Mouse (Mus musculus) hindbrain, embryonic 12.5 days (tissue): ENCODE data around the gene Btg3. TPM values are rescaled to one million over a fixed set of nuclear protein-coding genes. Genes with fewer than 3 reads are reported as not detected.
A peak's percentile ranks its signal among the peaks of the same experiment; 100 is the strongest.

ENCODE experiments used
- ATAC-seq: fragments of 200-750 bp; cut with Nextera tagmentation; 2 replicates; pipeline ENCODE4 v1.8.0; 2017; ENCODE audit warnings: moderate TSS enrichment; ENCODE audit not compliant: low FRiP score
- H3K27ac ChIP-seq: fragments of 300-500 bp; sonication (generic); 2 replicates; pipeline ENCODE4 v1.5.1; 2016; ENCODE audit warnings: mild to moderate bottlenecking
- H3K27me3 ChIP-seq: fragments of 300-500 bp; sonication (generic); 2 replicates; pipeline ENCODE4 v1.6.1; 2016; ENCODE audit warnings: mild to moderate bottlenecking
- H3K36me3 ChIP-seq: fragments of 300-500 bp; sonication (generic); 2 replicates; pipeline ENCODE4 v1.6.1; 2016; ENCODE audit warnings: mild to moderate bottlenecking
- H3K4me1 ChIP-seq: fragments of 300-500 bp; sonication (generic); 2 replicates; pipeline ENCODE4 v1.6.1; 2016
- H3K4me2 ChIP-seq: fragments of 300-500 bp; sonication (generic); replicated peaks from 2 replicates; pipeline ENCODE4 v1.6.1; 2016; ENCODE audit warnings: mild to moderate bottlenecking
- H3K4me3 ChIP-seq: fragments of 300-500 bp; sonication (generic); 2 replicates; pipeline ENCODE4 v1.5.1; 2016; ENCODE audit warnings: mild to moderate bottlenecking
- H3K9ac ChIP-seq: fragments of 300-500 bp; sonication (generic); 2 replicates; pipeline ENCODE4 v1.6.1; 2016; ENCODE audit warnings: mild to moderate bottlenecking, moderate library complexity
- H3K9me3 ChIP-seq: fragments of 300-500 bp; sonication (generic); replicated peaks from 2 replicates; pipeline ENCODE4 v1.6.1; 2016; ENCODE audit warnings: mild to moderate bottlenecking
- WGBS: fragments of 180-500 bp; shearing (Covaris S2); methylation state at CpG from one replicate; pipeline ENCODE4 v1.1.7; 2016; 5-methylcytosine and 5-hydroxymethylcytosine counted together
- polyA plus RNA-seq: library from polyadenylated mRNA; unstranded; fragments of >200 nt; fragmentation: Nextera tagmentation; extraction: Ambion mirVana; gene quantifications from 2 replicates; pipeline ENCODE4 v1.2.1, GENCODE M21; 2016

The Btg3 gene
- polyA plus RNA-seq, 1 experiment from 2014 or later, result 41.6 TPM

DNA sequence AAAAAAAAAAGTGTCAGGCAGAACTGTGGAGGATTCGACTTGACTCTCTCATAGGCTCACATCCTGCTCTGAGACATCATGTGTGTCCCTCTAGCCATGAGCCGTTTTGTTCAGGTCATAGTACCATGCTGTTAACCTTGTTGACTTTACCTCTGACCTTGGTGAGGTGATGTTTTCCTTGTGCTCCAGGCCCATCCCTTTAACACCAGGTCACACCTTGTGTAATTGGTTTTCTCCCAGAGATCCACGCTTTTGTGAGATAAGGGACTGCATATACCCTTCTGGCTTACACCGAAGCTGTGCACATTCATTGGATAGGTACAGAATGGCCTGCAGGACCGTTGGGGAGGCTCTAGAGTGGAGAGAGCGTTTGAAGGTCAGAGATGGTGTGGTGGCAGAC is 67.7 kb downstream of the Btg3 start:
- Histone ChIP-seq H3K27ac (no peak overlapping the region), H3K4me1 (peaks cover 43% of the 10 kb centered on the region), H3K4me2 (no peak overlapping the region), H3K36me3 (peaks cover 6% of the 10 kb centered on the region; the same call in 1 of the 2 replicates), H3K4me3 (no peak overlapping the region), H3K27me3 (no peaks in the 10 kb centered on the region), H3K9ac (no peak overlapping the region), H3K9me3 (no peaks in the 10 kb centered on the region)
- 87% methylated on average over 6 of the region's 6 CpGs for WGBS
- no peak for ATAC-seq

GRCm38 (mm10) chr16:78307476-78308192 is 69.4 kb downstream of the Btg3 start:
- Histone ChIP-seq H3K9ac (no peak overlapping the region), H3K9me3 (no peaks in the 10 kb centered on the region), H3K27me3 (no peaks in the 10 kb centered on the region), H3K27ac (no peak overlapping the region), H3K4me1 (peaks cover 42% of the 10 kb centered on the region), H3K36me3 (peaks cover 6% of the 10 kb centered on the region; the same call in 1 of the 2 replicates), H3K4me2 (no peak overlapping the region), H3K4me3 (no peak overlapping the region)
- ATAC-seq, result no peak
- WGBS, result 96% methylated on average over 16 of the region's 16 CpGs

DNA sequence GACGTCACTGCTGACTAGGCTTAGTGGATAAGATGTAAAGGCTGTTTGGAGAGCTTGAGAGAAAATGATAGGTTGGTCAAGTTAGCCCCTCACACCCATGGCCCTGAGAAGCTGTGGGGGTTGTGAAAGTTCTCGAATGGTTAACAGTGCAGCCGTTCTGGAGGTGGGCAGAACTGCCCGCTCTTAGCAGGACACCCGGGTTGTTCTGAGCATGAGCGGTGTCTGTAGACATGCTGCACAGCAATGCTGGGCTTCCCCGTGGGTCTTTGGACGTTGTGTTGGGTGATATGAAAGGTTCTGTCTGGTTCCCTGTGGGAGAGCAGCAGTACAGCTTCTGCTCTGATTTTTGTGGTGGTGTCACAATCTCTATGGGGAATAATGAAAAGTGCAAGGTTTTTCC is 70.4 kb downstream of the Btg3 start:
- Histone ChIP-seq H3K9ac (no peak overlapping the region), H3K36me3 (peaks cover 6% of the 10 kb centered on the region; the same call in 1 of the 2 replicates), H3K4me1 (peaks cover 32% of the 10 kb centered on the region), H3K27ac (no peak overlapping the region), H3K9me3 (no peaks in the 10 kb centered on the region), H3K27me3 (no peaks in the 10 kb centered on the region), H3K4me3 (no peak overlapping the region), H3K4me2 (no peak overlapping the region)
- WGBS, result 82% methylated on average over 8 of the region's 8 CpGs
- no peak for ATAC-seq

- ATAC-seq, result no peak
- Histone ChIP-seq H3K4me3 (no peak overlapping the region), H3K27me3 (no peaks in the 10 kb centered on the region), H3K9me3 (no peaks in the 10 kb centered on the region), H3K9ac (no peak overlapping the region), H3K4me2 (no peak overlapping the region), H3K27ac (no peak overlapping the region), H3K4me1 (peaks cover 34% of the 10 kb centered on the region), H3K36me3 (peaks cover 6% of the 10 kb centered on the region; the same call in 1 of the 2 replicates)
- 85% methylated on average over 12 of the region's 12 CpGs for WGBS
Measured at GRCm38 (mm10) chr16:78305606-78306100, 71.3 kb downstream of the Btg3 start.

GRCm38 (mm10) chr16:78302678-78303050 is 74.3 kb downstream of the Btg3 start:
- Histone ChIP-seq H3K4me3 (peak overlapping the region; percentile 87), H3K4me1 (peaks cover 31% of the 10 kb centered on the region), H3K9ac (peak overlapping the region; percentile 89), H3K27ac (peak overlapping the region; percentile 41; the same call in 1 of the 2 replicates), H3K27me3 (no peaks in the 10 kb centered on the region), H3K4me2 (peak overlapping the region; percentile 69), H3K36me3 (peaks cover 3% of the 10 kb centered on the region; the same call in 1 of the 2 replicates), H3K9me3 (no peaks in the 10 kb centered on the region; the same call in 1 of the 2 replicates)
- peak; percentile 30; the same call in 1 of the 2 replicates for ATAC-seq
- 2% methylated on average over 10 of the region's 10 CpGs for WGBS

GRCm38 (mm10) chr16:78301831-78302677 is 74.9 kb downstream of the Btg3 start:
- Histone ChIP-seq H3K4me3 (peak overlapping the region; percentile 87), H3K4me1 (peaks cover 29% of the 10 kb centered on the region), H3K36me3 (peaks cover 3% of the 10 kb centered on the region; the same call in 1 of the 2 replicates), H3K9ac (peak overlapping the region; percentile 89), H3K4me2 (peak overlapping the region; percentile 69), H3K27ac (peak overlapping the region; percentile 94), H3K9me3 (no peaks in the 10 kb centered on the region; the same call in 1 of the 2 replicates), H3K27me3 (no peaks in the 10 kb centered on the region; the same call in 1 of the 2 replicates)
- WGBS, result under 1% methylated on average over 61 of the region's 65 CpGs
- ATAC-seq, result peak; percentile 70

GRCm38 (mm10) chr16:78301183-78301830 is 75.7 kb downstream of the Btg3 start, which contains the start of gene Cxadr:
Gene Cxadr, plus strand, starts transcription at chr16:78301489.
- Histone ChIP-seq H3K27ac (peak within 1 kb of the TSS; percentile 94), H3K27me3 (no peaks in the 10 kb centered on the region; the same call in 1 of the 2 replicates), H3K4me2 (peak within 1 kb of the TSS; percentile 69), H3K36me3 (peaks cover 3% of the 10 kb centered on the region; the same call in 1 of the 2 replicates), H3K4me1 (peaks cover 26% of the 10 kb centered on the region), H3K9ac (peak within 1 kb of the TSS; percentile 89), H3K9me3 (no peaks in the 10 kb centered on the region; the same call in 1 of the 2 replicates), H3K4me3 (peak within 1 kb of the TSS; percentile 87)
- peak; percentile 96 for ATAC-seq
- under 1% methylated on average over 34 of the region's 34 CpGs for WGBS

GRCm38 (mm10) chr16:78296114-78296513 is 80.9 kb downstream of the Btg3 start:
- H3K4me3 ChIP-seq, result no peak overlapping the region
- no peaks in the 10 kb centered on the region for H3K36me3 ChIP-seq
- no peak for ATAC-seq
- H3K9me3 ChIP-seq, result no peaks in the 10 kb centered on the region; the same call in 1 of the 2 replicates
- no peak overlapping the region for H3K27ac ChIP-seq
- no peak overlapping the region for H3K4me2 ChIP-seq
- 72% methylated on average over 9 of the region's 9 CpGs for WGBS
- H3K4me1 ChIP-seq, result 0 out of 2 replicates have a peak, but pooled peaks cover 3% of the 10 kb centered on the region
- H3K9ac ChIP-seq, result no peak overlapping the region
- no peaks in the 10 kb centered on the region; the same call in 1 of the 2 replicates for H3K27me3 ChIP-seq

GRCm38 (mm10) chr16:78295601-78296000 is 81.4 kb downstream of the Btg3 start:
- no peak for ATAC-seq
- Histone ChIP-seq H3K27ac (no peak overlapping the region), H3K36me3 (no peaks in the 10 kb centered on the region), H3K9ac (no peak overlapping the region), H3K9me3 (no peaks in the 10 kb centered on the region; the same call in 1 of the 2 replicates), H3K4me2 (no peak overlapping the region), H3K27me3 (no peaks in the 10 kb centered on the region; the same call in 1 of the 2 replicates), H3K4me3 (no peak overlapping the region), H3K4me1 (no peaks in the 10 kb centered on the region)
- WGBS, result 38% methylated on average over 4 of the region's 4 CpGs

DNA sequence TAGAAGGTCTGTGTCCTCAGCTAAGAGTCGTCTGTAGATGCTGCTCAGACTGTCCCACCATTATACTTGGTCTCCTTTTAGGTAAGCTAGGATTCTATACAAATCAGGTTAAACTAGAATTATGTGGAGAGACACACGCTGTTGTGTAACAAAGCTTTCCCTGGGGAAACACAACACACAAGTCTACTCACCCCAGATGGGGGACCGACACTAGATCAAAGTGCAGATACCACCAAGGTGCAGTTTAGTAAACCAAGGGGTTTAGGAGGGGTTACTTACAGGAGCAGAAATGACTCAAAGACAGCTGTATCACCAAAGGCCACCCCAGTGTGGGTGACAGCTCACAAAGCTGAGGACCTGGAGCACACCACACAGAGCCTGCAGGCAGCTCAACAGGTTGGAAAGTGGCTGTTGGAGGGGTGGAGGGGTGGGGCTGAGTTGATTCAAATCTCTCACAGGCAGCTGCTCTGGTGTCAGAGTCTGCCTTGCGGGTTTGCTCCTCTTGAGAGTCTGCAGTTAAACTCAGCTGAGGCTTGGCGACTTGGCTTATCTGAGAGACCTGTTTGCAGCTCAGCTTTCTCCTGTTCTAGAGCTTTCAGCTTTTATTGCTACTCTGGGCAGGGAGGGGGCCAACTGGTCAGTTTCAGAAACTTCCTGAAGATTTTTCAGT is 82.3 kb downstream of the Btg3 start:
- Histone ChIP-seq H3K4me3 (no peak overlapping the region), H3K4me2 (no peak overlapping the region), H3K9ac (no peak overlapping the region), H3K9me3 (no peaks in the 10 kb centered on the region), H3K36me3 (no peaks in the 10 kb centered on the region), H3K4me1 (no peaks in the 10 kb centered on the region), H3K27me3 (no peaks in the 10 kb centered on the region; the same call in 1 of the 2 replicates), H3K27ac (no peak overlapping the region)
- 50% methylated on average over 5 of the region's 5 CpGs for WGBS
- no peak for ATAC-seq

GRCm38 (mm10) chr16:78294051-78294450 is 82.9 kb downstream of the Btg3 start:
- Histone ChIP-seq H3K4me3 (no peak overlapping the region), H3K27ac (no peak overlapping the region), H3K9ac (no peak overlapping the region), H3K27me3 (no peaks in the 10 kb centered on the region; the same call in 1 of the 2 replicates), H3K36me3 (no peaks in the 10 kb centered on the region), H3K9me3 (no peaks in the 10 kb centered on the region), H3K4me2 (no peak overlapping the region), H3K4me1 (no peaks in the 10 kb centered on the region)
- 90% methylated on average over 1 of the region's 1 CpGs for WGBS
- ATAC-seq, result no peak
